Mouse (Mus musculus): ENCODE measurements at regions not wholly inside any gene's neighbourhood (a gene's known extent, or its start where the extent isn't known, plus 50 kb on each side); places are given as distances from the start of the nearest gene placed in this dataset.

- TF ChIP-seq CTCF (IDR thresholded peaks at IDR 0.05; ENCODE audit: control insufficient read depth, insufficient read depth, insufficient read length) (no peak), MAX (IDR thresholded peaks at IDR 0.05) (no peak), MYOD1 (IDR thresholded peaks at IDR 0.05; ENCODE audit: control insufficient read depth, insufficient read length, low read depth) (no peak), MYOG (IDR thresholded peaks at IDR 0.05; ENCODE audit: control insufficient read depth, extremely low read depth, insufficient read length) (no peak)
These were observed 158.1 kb downstream of the Rab11fip4 start for GRCm38 (mm10) chr11:79749141-79749540.
